Mouse (Mus musculus): ENCODE measurements at regions not wholly inside any gene's neighbourhood (a gene's known extent, or its start where the extent isn't known, plus 50 kb on each side); places are given as distances from the start of the nearest gene placed in this dataset.

GRCm38 (mm10) chr13:110484358-110484940 is 89.6 kb downstream of the Plk2 start:
- TF ChIP-seq CTCF (IDR thresholded peaks at IDR 0.05; ENCODE audit: low read depth, low read length) (no peak), POLR2A (IDR thresholded peaks at IDR 0.05; ENCODE audit: borderline replicate concordance, low read depth, low read length) (no peak)
